Mouse (Mus musculus) cerebellum, adult 2 months (tissue): ENCODE results near the gene Gipc3. TPM values are rescaled to one million over a fixed set of nuclear protein-coding genes. Genes with fewer than 3 reads are reported as not detected.
A peak's percentile ranks its signal among the peaks of the same experiment; 100 is the strongest.

Source experiments
- DNase-seq, 2 experiments: peaks; one replicate each; pipeline ENCODE4 v3.0.0; 2021
- H3K27ac ChIP-seq: fragments of 200-500 bp; 2 replicates; pipeline ENCODE4 v1.5.1; 2012; ENCODE audit warnings: low read length, control low read depth, inconsistent platforms; ENCODE audit not compliant: insufficient read depth
- H3K27me3 ChIP-seq: fragments of 200-500 bp; 2 replicates; pipeline ENCODE4 v1.6.1; 2012; ENCODE audit warnings: inconsistent platforms, mild to moderate bottlenecking, low read length, moderate library complexity; ENCODE audit not compliant: control insufficient read depth, insufficient read depth
- H3K4me1 ChIP-seq: fragments of 200-500 bp; 2 replicates; pipeline ENCODE4 v1.6.1; 2011; ENCODE audit warnings: low read length; ENCODE audit not compliant: control insufficient read depth, insufficient read depth
- H3K4me3 ChIP-seq: fragments of 200-500 bp; replicated peaks from 2 replicates; pipeline ENCODE3; 2011; ENCODE audit warnings: mild to moderate bottlenecking, low read depth, low read length, control low read depth; ENCODE audit not compliant: insufficient read depth
- CTCF ChIP-seq: fragments of 200-500 bp; IDR thresholded peaks from 2 replicates; pipeline ENCODE4 v1.5.1; 2011; ENCODE audit warnings: low read depth, mild to moderate bottlenecking, control low read depth, low read length, moderate library complexity, borderline replicate concordance; ENCODE audit not compliant: insufficient read depth
- POLR2A ChIP-seq: fragments of 200-500 bp; IDR thresholded peaks from 2 replicates; pipeline ENCODE4 v1.6.1; 2011; ENCODE audit warnings: low read length, control low read depth, borderline replicate concordance; ENCODE audit not compliant: insufficient read depth
- WGBS: fragments of 180-500 bp; shearing (Covaris S2); methylation state at CpG from one replicate; pipeline ENCODE4 v1.1.7; 2018; 5-methylcytosine and 5-hydroxymethylcytosine counted together
- polyA plus RNA-seq: library from polyadenylated mRNA; depleted of rRNA; stranded (reverse); fragments of >200 nt; gene quantifications from 2 replicates; pipeline ENCODE4 v1.2.3, GENCODE M21; 2012

Gipc3 gene
- polyA plus RNA-seq, 1 experiment, result 1.0 TPM

GRCm38 (mm10) chr10:81378553-81379182 lies 35.6 kb upstream of the Gipc3 start:
- peak; percentile 100 for DNase-seq
- Histone ChIP-seq H3K27me3 (no peaks in the 10 kb centered on the region), H3K27ac (no peak overlapping the region), H3K4me1 (peaks cover 4% of the 10 kb centered on the region; the same call in 1 of the 2 replicates), H3K4me3 (peak overlapping the region; percentile 58)
- WGBS, result 1% methylated on average over 46 of the region's 46 CpGs
- no peak for TF ChIP-seq POLR2A
- no peak for TF ChIP-seq CTCF

GRCm38 (mm10) chr10:81377793-81378552 lies 34.9 kb upstream of the Gipc3 start, which contains the start of gene Fzr1:
Gene Fzr1, minus strand, starts transcription at chr10:81378516.
- WGBS, result under 1% methylated on average over 58 of the region's 59 CpGs
- no peak for TF ChIP-seq CTCF
- TF ChIP-seq POLR2A, result peak; percentile 58
- H3K27ac ChIP-seq, result no peak within 1 kb of the TSS; the same call in 1 of the 2 replicates

DNA sequence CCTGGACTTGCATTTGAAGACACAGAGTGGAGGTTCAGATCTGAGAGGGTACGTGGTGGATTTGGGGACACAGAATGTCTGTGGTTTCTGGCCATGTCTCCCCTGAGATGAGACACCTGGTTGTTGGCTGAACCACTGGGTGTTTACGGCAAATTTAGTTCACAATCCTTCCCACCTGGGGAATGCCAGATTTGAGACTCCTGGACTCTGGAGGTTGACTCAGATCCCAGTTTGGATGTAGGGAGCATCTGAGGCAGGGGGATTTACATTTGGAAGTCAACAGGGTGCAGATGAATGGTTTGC lies 34.2 kb upstream of the Gipc3 start:
- H3K27ac ChIP-seq, result no peak overlapping the region
- peaks cover 17% of the 10 kb centered on the region for H3K4me1 ChIP-seq
- H3K4me3 ChIP-seq, result peak overlapping the region; percentile 87
- TF ChIP-seq CTCF, result no peak
- TF ChIP-seq POLR2A, result no peak
- no peaks in the 10 kb centered on the region for H3K27me3 ChIP-seq
- WGBS, result 14% methylated on average over 2 of the region's 2 CpGs
- DNase-seq, result no peak

More at GRCm38 (mm10) chr10:81377793-81378552, 34.9 kb upstream of the Gipc3 start, which contains the start of gene Fzr1:
- peak in 1 of 2 experiments; percentile 47 for DNase-seq
- Histone ChIP-seq H3K27me3 (no peaks in the 10 kb centered on the region), H3K4me1 (peaks cover 10% of the 10 kb centered on the region), H3K4me3 (peak within 1 kb of the TSS; percentile 87)

GRCm38 (mm10) chr10:81376561-81377361 lies 33.7 kb upstream of the Gipc3 start:
- peak overlapping the region; percentile 87 for H3K4me3 ChIP-seq
- H3K4me1 ChIP-seq, result peaks cover 18% of the 10 kb centered on the region
- H3K27ac ChIP-seq, result no peak overlapping the region
- WGBS, result 41% methylated on average over 6 of the region's 6 CpGs
- H3K27me3 ChIP-seq, result no peaks in the 10 kb centered on the region
- TF ChIP-seq POLR2A, result no peak
- no peak for TF ChIP-seq CTCF
- no peak for DNase-seq

- DNase-seq, result no peak
- H3K27ac ChIP-seq, result no peak overlapping the region
- H3K4me1 ChIP-seq, result peaks cover 18% of the 10 kb centered on the region
- no peak overlapping the region for H3K4me3 ChIP-seq
- TF ChIP-seq CTCF, result no peak
- no peak for TF ChIP-seq POLR2A
- 86% methylated on average over 10 of the region's 10 CpGs for WGBS
- no peaks in the 10 kb centered on the region for H3K27me3 ChIP-seq
Measured at GRCm38 (mm10) chr10:81375322-81375721, 32.3 kb upstream of the Gipc3 start.

DNA sequence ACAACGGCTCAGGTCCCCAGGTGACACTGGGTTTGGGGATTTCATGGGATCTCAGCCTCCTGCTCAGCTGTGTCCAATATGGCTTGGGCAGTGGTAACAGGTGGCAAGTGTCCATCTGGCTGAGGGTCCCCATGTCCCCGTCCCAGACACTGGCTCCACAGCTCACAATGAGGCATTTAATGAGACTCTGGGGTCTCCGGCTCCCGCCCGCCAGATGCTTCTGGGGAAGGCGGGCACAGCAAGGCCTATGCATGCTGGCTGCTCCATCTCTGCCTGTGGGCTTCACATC lies 24.1 kb upstream of the Gipc3 start:
- Histone ChIP-seq H3K4me1 (peaks cover 15% of the 10 kb centered on the region), H3K27ac (no peak overlapping the region), H3K27me3 (no peaks in the 10 kb centered on the region), H3K4me3 (no peak overlapping the region)
- 54% methylated on average over 6 of the region's 6 CpGs for WGBS
- no peak for TF ChIP-seq CTCF
- no peak for TF ChIP-seq POLR2A
- DNase-seq, result no peak

DNA sequence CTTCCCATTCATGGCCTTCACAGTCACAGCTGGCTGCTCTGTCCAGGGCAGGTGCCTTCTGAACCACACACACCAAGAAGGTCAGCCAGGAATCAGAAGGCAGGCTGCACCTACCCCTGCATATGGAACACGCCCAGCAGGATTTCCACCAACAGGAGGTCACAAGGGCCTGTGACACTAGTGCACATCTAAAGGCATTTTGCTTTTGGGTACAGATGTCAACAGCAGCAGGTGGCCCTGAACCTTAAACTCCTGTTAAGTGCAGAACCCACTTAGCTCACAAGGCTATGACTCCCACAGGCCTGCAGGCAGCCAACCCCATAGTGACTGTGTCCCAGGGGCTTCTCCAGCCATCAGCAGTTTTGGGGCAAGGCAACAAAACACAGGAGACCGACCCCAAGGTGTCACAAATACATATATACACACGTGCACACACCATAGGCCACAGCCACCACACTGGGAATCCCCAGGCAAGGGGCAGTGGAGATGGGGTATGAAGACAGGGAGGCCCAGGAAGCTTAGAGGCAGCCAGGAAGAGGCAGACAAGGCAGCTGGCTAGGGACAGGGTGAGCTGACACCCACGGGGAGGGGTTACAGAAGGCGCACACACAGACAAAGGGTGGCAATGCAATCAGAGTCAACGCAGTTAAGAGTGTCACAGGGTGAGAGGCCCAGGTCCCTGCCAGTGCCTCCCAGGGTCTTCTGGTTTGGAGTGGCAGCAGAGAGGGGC lies 23.6 kb upstream of the Gipc3 start:
- H3K4me3 ChIP-seq, result no peak overlapping the region
- TF ChIP-seq POLR2A, result no peak
- peaks cover 15% of the 10 kb centered on the region for H3K4me1 ChIP-seq
- 58% methylated on average over 6 of the region's 6 CpGs for WGBS
- DNase-seq, result no peak
- no peaks in the 10 kb centered on the region for H3K27me3 ChIP-seq
- H3K27ac ChIP-seq, result no peak overlapping the region

GRCm38 (mm10) chr10:81365672-81366476 lies 22.8 kb upstream of the Gipc3 start, which contains the start of gene 4930404N11Rik:
Gene 4930404N11Rik, minus strand, starts transcription at chr10:81365816.
- 44% methylated on average over 12 of the region's 12 CpGs for WGBS
- H3K27me3 ChIP-seq, result no peaks in the 10 kb centered on the region
- no peak within 1 kb of the TSS for H3K4me3 ChIP-seq
- no peak for DNase-seq
- H3K27ac ChIP-seq, result no peak within 1 kb of the TSS
- no peak for TF ChIP-seq CTCF
- no peak for TF ChIP-seq POLR2A
- H3K4me1 ChIP-seq, result peaks cover 15% of the 10 kb centered on the region
